Mouse (Mus musculus) megakaryocyte-erythroid progenitor cell, adult 5-6 weeks (primary cell): ENCODE results near the gene Eps8l2. TPM values are rescaled to one million over a fixed set of nuclear protein-coding genes. Genes with fewer than 3 reads are reported as not detected.

ENCODE experiments used
- ATAC-seq: replicated peaks from 2 replicates; pipeline ENCODE4 v1.8.0; 2016; ENCODE audit warnings: mild to moderate bottlenecking, inconsistent platforms; ENCODE audit not compliant: severe bottlenecking, poor library complexity, low FRiP score, low TSS enrichment
- total RNA-seq, 2 experiments: library from RNA; stranded (forward) in 1 of 2; stranded (reverse) in 1 of 2; fragments of 200-1000, 215-1000 nt in 1 of 2; fragments of >200 nt in 1 of 2; fragmentation: Nextera tagmentation in 1 of 2; gene quantifications; 2 replicates each; pipeline ENCODE4 v1.2.3; 2014 to 2017

Eps8l2 gene
- total RNA-seq, 2 experiments from 2014 or later = 2.0 TPM; not detected in 1

DNA sequence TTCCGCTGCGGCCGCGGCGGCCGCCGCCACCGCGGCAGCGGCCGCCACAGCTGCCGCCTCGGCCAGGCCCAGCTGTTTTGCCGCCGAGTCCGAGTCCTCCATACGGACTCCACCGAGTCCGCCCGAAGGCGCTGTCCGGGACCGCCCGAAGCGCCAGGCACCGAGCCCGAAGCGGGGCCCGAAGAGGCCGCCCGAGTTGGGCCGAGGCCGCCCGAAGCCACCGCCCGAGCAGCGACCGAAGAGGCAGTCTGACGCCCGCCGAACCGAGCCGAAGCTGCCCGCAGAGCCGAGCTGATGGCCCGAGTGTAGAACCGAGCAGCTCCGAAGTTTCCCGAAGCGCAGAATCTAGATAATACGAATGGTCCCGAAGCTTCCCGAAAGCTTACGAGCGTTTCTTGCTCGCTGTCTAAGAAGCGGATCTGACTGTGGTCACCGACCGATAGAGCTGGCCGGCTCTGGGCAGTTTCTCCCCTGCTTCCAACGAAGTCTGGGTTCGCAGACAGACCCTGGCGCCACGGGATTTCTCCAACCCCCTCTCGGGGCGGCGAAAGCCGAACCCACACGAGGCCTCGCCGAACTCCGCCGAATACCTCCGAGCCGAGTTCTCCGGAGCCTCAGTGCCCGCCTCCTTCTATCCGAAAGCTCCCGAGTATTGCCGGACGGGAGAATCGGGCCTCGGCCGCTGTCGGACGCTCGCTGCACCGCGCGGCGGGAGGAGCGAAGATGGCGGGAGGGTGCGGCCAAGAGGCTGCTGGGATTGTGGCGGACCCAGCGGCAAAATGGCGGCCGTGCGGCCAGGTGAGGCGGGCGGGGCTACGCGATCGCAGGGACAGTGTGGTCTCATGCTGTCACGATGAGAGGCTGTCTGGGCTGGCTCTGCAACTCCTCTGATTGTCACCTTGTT lies 11.0 kb upstream of the Eps8l2 start, which contains the start of the genes Deaf1 and Tmem80:
Deaf1 (minus strand) TSS at position 222 of the 904 bp plus-strand sequence.
Tmem80 (plus strand) TSS at position 271 of the 904 bp plus-strand sequence.
- ATAC-seq = peak; percentile 94

DNA sequence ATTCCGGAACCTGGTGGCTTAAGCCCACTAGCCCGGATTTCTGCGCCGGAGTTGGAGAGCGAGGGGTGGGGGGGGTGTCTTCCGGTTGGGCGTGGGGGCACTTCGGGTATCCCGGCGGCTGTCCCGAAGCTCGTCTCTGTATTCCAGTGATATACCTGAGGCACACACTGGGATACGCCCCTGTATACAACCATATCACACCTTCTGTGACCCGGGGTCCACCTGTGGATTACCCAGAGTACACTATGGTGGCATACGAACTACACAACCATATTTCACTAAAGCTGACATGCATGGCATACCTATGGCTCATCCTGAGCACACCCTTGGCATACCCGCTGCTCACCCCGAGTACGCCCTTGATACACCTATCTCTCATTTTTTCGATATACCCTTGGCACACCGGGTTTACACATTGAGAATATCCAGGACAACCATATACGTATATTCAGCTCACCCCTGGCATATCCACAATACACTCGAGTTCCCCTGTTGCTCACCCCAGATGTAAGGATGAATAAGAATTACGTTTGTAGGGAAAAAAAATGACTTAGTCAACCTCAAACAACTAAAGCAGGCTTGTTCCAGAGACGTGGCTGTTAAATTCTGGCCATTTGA lies 10.2 kb upstream of the Eps8l2 start:
- ATAC-seq = no peak

DNA sequence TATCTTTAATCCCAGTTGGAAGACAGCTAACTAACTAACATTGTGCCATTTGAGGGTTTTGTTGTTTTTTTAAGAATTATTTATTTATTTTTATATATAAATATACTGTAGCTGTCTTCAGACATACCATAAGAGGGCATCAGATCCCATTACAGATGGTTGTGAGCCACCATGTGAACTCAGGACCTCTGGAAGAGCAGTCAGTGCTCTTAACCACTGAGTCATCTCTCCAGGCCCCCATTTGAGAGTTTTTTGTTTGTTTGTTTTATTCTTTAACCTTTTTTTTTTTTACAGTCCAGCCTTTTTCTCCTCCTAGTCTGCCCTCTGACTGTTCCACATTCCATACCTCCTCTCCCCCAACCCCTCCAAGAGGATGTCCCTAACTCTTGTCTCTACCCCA lies 8.0 kb upstream of the Eps8l2 start:
- ATAC-seq = no peak

DNA sequence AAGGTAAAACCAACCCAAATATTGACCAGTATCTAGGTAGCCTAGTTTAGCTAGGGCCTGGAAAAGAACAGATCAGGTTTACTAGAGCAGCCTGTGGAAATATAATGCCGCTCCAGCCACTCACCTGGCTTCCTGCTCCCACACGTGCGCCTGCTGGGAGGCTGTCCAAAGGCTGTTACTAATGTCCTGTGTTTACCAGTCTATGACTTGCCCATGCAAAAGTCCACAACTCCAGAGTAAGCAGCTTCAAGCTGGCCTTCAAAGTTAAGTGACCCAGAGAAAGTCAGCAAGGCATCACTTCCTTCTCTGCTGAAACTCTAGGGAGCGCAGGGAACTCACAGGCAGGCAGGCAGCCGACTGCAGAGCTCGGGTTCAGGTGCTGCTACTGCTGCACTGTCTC lies 6.7 kb upstream of the Eps8l2 start:
- ATAC-seq = no peak

DNA sequence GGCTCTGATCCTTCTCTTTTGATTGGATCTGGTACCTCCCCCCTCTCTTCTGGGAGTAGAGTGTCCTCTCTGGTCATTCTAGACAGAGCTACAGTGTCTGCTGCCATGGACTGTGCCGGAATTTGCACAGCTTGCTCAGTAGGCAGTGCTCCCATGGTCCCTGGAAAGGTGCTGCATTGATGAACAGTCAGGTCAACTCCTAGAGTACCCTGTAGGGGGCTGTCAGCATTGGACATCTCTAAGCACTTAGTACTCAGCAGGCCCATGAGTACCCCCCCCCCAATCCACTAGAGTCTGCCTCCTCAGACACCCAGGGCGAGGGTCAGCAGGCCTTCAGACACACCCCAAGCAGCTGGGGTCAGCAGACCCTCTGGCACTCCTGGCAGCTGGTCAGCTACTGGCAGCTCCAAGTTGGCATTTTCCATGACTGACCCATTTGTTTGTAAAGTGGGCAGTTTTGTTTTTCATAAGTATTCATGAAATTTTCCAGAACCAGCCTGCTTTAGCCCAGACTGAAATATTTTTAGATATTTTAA lies 3.6 kb upstream of the Eps8l2 start:
- no peak for ATAC-seq

DNA sequence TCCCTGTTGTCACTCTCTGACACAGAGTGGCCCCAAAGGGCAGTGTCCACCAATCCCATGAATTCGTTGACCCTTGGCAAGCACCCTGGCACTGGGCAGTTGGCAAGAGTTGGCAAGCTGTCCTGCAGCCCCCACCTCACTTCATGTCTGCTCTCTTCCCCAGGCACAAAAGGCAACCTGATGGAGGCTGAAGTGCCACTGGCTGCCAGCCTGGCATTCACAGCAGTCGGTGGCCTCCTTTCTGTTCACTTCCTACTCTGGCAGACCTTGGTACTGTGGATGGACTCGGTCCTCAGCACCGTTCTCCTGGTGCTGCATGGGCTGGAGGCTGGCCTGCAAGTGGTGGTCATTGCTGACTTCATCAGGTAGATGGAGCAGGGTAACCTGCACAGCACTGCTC lies 3.0 kb upstream of the Eps8l2 start:
- ATAC-seq = no peak

DNA sequence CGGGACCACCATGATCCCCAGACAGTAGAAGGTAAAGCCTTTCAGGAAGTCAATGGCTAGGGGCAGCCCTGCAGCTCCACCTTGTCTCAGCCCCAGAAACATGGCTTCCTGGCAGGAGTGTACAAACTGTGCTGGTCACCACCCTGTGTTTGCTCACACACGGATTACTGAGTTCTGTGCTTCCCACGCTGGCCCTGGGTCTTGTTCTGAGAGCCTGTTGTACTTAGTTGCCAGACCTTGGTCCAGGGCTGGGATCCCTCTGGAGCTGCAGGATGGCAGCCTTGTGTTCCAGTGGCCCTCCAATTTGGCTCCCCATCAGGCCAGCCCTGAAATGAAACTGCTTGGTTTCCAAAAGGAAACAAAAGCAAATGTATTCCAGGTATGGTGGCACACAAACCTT lies 2.4 kb upstream of the Eps8l2 start:
- ATAC-seq = no peak

DNA sequence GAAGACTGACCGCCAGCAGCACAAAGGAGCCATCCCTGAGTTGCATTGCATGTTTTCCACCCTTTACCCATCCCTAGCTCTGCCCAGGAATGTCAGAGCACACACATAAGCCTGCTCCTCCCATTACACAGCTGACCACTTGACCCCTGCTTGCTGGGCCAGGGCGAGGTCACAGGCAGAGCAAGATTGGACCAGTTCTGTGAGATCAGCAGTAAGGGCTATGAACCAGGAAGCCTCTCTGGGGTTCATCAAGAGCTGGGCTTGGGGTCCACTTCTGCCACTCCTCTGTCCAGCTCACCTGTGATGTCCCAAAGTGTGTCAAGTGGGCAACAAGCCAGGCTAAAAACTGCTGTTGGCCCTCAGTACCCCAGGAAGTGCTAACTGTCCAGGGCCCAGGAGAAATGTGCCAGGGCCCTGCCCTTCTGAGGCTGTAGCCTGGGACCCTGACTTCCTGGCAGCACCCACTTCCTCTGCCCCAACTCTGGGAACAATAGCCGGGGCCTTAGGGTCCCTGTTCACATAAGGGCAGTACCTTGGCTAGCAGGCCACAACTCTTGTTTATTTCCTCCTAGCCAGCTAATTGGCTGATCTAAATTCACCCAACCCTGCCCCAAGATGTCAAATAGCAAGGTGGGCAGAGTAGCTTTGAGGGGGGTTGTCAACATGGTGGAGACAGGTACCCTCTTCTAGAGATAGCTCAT lies 814 bp upstream of the Eps8l2 start:
- ATAC-seq = no peak

DNA sequence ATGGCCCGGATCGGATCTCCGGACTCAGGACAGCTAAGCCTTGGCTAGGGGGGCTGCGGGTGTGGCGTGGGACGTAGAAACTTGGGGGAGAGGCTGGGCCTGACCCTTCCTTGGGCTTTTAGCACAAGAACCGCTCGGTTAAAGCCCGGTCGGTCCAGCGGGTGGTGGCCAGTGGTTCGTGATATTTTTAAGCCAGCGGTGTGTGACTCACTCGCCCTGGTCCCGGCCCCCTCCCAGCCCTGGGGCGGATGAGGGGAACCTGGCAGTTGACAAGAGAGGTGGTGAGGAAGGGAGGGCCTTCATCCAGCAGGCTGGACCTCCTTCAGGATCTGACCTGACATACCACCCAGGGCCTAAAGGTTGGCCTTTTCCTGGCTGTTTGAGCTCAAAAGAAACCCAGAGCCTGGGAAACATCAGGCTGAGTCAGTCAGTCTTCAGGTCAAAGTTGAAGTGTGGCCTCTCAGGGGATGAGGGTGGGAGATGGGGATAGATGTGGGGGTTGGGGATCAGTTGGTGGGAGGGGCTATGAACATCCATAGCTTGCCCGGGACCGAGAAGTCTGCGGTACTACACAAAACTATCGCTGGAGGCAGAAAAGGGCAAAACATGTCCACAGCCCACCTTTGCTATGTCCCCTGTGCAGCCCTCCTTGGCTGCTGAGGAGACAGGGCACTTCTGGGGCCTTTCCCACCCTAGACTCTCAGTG lies 688 bp downstream of the Eps8l2 start:
- ATAC-seq = no peak

DNA sequence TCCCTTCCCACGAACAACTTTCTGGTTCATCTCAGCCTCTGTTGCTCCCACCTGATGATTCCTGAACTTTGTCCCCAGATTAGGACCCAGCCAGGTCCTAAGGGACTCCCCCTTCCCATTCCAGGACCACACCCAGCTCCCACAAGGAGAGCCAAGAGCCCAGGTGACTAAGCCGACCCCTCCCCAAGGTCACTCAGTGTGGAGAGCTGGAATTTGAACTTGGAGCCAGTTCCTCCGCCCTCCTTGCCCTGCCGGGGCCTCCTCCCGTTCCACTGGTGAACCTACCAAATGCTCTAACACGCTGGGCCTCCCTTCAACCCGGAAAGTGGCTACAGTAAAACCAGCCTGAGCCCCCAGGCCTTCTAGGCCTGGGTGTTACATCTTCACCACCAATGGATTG lies 1.3 kb downstream of the Eps8l2 start:
- no peak for ATAC-seq

DNA sequence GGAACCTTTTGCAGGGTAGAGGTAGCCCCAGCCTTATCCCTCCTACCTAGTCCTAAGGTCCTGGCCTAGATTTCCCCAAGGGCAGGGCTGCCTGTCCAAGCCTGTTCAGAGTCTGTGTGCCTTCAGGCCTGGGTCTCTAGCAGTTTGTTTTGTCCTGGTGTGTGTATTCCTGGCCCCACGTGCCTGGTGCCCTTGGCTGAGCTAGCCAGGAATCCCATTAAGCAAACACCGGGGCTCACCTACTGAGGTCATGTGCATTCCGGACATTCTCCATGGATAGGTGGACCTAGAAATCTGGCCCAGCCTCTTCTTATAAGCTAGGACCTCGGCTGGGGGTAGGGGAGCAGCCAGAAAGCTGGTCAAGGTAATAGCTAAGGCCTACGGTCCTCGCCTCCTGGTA lies 1.8 kb downstream of the Eps8l2 start:
- no peak for ATAC-seq

DNA sequence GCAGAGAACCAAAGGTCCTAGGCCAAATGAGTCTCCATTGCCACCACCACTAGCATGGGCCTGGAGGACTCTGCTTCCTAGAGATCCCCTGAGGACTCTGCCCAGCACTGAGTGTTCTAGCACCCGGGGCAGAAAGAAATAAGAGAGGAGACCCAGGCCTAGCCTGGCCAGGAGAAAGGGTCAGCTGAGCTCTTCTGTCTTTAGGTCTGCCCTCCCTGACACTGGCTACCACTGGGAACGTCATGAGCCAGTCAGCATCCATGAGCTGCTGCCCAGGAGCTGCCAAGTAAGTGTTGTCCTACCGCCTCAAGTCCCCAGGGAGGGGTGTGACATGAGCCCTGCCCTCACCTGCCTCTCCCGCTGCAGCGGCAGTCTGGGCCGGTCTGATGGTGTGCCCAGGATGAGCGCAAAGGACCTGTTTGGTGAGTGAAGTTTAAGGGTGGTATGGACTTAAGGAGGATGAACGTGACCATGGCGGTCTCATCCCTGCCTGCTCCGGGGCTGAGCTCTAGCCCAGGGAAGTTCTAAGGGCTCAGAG lies 3.1 kb downstream of the Eps8l2 start:
- no peak for ATAC-seq

DNA sequence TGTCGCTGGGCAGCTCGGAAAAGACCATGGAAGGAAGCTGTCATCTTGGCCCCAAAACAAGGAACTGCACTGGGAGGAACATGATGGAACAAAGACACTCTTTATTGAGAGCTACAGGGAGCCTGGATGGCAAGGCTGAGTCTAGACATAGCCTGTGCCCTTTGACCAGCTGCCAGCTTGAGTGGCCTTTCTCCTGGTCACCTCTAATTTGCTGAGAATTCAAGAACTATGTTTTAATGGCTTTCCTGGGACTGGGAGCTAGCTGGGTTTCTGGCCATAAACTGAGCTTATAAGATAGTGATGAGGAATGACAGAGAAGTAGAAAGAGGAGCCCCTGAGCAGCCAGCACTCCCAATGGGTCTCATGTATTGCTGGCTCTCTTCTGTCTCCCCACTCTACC lies 4.5 kb downstream of the Eps8l2 start:
- ATAC-seq = no peak

DNA sequence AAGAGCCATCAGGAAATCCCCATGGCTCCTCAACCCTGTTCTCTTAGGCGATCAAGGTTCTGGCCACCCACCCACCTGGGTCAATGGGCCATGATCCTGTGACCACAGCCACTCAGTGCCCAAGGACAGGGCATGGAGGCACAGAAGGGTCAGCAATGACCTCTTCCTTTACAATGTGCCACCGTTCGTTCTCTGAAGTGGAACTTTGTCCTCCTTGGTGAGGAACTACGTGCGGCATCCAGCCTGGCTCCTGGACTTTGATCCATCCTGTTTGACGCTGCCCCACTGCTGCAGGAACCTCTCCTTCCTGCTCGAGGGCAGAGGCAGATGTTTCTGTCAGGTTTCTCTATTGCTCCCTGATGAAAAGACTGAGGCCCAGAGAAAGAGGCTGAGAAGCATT lies 5.0 kb downstream of the Eps8l2 start:
- no peak for ATAC-seq

DNA sequence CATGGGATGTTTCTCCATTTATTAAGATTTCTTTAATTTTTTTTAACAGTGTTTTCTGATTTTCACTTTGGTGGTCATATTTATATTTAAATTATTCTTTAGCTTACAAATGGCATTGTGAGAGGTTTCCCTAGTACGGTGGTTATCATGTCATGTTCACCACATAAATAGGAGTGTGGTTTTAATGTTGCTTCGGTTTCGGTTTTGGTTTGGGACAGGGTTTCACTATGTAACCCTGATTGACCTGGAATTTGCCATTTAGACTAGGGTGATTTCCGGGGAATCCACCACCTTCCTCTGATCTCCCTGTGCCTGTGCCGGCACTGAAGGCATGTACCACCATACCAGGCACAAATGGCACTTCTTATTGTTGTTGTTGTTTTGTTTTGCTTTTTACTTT lies 6.1 kb downstream of the Eps8l2 start:
- ATAC-seq = no peak

DNA sequence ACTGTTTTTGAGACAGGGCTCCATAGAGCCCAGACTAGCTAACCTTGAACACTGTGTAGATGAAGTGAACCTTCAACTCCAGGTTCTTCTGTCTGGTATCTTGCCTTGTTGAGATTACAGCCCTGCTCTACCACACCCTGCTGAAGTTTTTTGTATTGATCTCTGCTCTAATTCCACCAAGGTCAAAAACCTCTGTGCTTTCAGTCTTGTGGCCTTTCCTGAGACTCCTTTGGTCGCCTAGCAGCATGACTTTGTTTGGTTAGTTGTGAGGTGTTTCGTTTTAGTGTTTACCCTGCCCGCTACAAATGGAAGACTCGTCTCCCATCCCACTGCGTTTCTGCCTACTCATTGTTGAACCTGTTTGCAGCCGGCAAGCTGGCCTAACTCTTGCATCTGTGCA lies 12.4 kb downstream of the Eps8l2 start:
- ATAC-seq = no peak

DNA sequence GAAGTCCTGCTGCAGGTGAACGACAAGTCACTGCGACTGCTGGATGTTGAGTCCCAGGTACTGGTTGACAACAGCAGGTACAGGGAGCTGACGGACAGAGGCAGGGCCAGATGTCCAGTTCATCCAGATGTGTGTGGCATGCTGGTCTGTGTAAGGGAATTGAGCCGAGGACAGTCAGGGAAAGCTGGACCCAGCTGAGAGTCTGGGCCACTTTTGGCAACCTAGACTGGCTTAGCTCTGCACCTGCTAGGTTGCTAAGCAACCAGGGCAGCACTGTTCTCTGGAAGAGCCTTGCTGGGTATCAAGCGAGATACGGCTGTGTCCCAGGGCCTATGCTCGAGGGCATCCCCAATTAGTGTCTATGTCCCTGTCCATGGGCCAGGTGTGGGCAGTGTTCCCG lies 16.4 kb downstream of the Eps8l2 start:
- ATAC-seq = no peak

DNA sequence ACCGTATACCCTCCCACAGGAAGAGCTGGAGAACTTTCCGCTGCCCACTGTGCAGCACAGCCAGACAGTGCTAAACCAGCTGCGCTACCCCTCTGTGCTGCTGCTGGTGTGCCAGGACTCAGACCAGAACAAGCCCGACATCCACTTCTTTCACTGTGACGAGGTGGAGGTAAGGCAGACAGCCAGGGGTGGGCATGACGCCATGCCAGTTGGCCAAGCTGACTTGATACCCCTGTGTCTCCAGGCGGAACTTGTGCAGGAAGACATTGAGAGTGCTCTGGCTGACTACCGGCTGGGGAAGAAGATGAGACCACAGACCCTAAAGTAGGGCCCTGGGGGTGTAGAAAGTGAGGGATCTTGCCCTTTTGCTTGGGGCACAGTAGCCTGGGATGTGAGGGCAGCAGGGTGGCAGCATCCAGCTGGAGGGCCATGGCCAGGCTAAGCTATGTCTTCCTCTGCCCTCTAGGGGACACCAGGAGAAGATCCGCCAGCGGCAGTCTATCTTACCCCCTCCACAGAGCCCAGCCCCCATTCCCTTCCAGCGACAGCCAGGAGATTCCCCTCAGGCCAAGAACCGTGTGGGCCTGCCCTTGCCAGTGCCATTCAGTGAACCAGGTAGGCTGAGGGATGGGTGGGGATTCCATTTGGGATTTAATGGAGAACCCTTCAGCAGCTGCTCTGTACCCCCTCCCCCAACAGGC lies 17.1 kb downstream of the Eps8l2 start:
- peak; percentile 70 for ATAC-seq

DNA sequence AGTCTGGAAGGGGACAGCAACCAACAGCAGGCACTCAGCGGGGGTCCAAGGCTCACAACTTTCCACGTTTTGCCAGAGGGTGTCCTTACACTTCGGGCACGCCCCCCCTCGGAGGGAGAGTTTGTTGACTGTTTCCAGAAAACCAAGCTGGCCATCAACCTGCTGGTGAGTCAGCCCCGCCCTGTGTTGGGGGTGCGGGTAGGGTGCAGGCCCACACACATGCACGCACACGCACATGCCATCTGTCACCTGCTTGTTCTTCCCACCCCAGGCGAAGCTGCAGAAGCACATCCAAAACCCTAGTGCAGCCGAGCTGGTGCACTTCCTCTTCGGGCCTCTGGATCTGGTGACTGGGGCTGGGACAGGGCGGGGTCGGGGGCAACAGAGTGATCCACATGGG lies 18.3 kb downstream of the Eps8l2 start:
- no peak for ATAC-seq
